Mouse (Mus musculus) right cerebral cortex, postnatal 10 days (tissue): ENCODE data around the gene Ppp1r12b.

ENCODE experiments used
- DNase-seq, 2 experiments: peaks; one replicate each; pipeline ENCODE4 v3.0.0; 2021; ENCODE audit warnings: low spot score in 2 of 2

Gene Ppp1r12b

GRCm38 (mm10) chr1:134763250-134763649 lies 192.5 kb downstream of the Ppp1r12b start:
- DNase-seq: no peak

- DNase-seq: no peak
Measured at GRCm38 (mm10) chr1:134761534-134761933, 194.2 kb downstream of the Ppp1r12b start.

GRCm38 (mm10) chr1:134760642-134761041 lies 195.1 kb downstream of the Ppp1r12b start:
- no peak for DNase-seq

GRCm38 (mm10) chr1:134759133-134759532 lies 196.6 kb downstream of the Ppp1r12b start:
- DNase-seq: no peak

- no peak for DNase-seq
Measured at GRCm38 (mm10) chr1:134757230-134757629, 198.5 kb downstream of the Ppp1r12b start.

GRCm38 (mm10) chr1:134756190-134756873 lies 199.4 kb downstream of the Ppp1r12b start:
- DNase-seq: peak in 1 of 2 experiments; percentile 51

- no peak for DNase-seq
Measured at GRCm38 (mm10) chr1:134755548-134756189, 200.1 kb downstream of the Ppp1r12b start.

GRCm38 (mm10) chr1:134754818-134755217 lies 200.9 kb downstream of the Ppp1r12b start:
- DNase-seq: no peak

GRCm38 (mm10) chr1:134753751-134754630 lies 201.8 kb downstream of the Ppp1r12b start:
- DNase-seq: no peak

GRCm38 (mm10) chr1:134752447-134752846 lies 203.3 kb downstream of the Ppp1r12b start:
- no peak for DNase-seq

GRCm38 (mm10) chr1:134749889-134750288 lies 205.9 kb downstream of the Ppp1r12b start:
- DNase-seq: no peak

GRCm38 (mm10) chr1:134747236-134748174 lies 208.2 kb downstream of the Ppp1r12b start:
- DNase-seq: no peak

- no peak for DNase-seq
Measured at GRCm38 (mm10) chr1:134745648-134746047, 210.1 kb downstream of the Ppp1r12b start.

GRCm38 (mm10) chr1:134741946-134742661 lies 213.6 kb downstream of the Ppp1r12b start:
- DNase-seq: no peak

GRCm38 (mm10) chr1:134741433-134741832 lies 214.3 kb downstream of the Ppp1r12b start:
- DNase-seq: no peak

GRCm38 (mm10) chr1:134737463-134737862 lies 218.3 kb downstream of the Ppp1r12b start:
- DNase-seq: no peak

GRCm38 (mm10) chr1:134733659-134734058 lies 222.1 kb downstream of the Ppp1r12b start:
- DNase-seq: no peak

- DNase-seq: no peak
Measured at GRCm38 (mm10) chr1:134727256-134727655, 228.5 kb downstream of the Ppp1r12b start.

- DNase-seq: no peak
Measured at GRCm38 (mm10) chr1:134726480-134726879, 229.3 kb downstream of the Ppp1r12b start.

- peak in 1 of 2 experiments; percentile 65 for DNase-seq
Measured at GRCm38 (mm10) chr1:134725276-134725675, 230.5 kb downstream of the Ppp1r12b start.

- no peak for DNase-seq
Measured at GRCm38 (mm10) chr1:134722891-134723290, 232.9 kb downstream of the Ppp1r12b start.
